Comparison of ENCODE assay signal across 8 mouse cellular contexts in the genomic region with DNA sequence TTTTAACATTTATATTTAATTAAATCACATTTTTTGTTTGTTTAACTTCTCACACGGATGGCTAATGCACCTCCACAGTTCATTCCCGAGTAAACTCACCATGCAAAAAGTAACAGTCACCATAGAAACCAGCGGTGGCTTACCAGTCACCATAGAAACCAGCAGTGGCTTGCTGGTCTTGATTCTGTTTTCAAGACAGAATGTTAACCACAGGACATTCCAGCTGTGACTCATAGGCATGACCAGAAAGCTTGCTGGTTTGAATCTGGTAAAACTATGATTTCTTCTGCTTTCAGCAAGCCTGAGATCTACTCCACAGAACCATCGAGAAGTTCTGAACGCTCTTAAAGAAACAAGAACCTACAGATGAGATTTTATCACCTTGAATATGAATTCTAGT.
DNase-seq lines count a peak whose midpoint lies in the region; ATAC-seq lines count a peak whose summit lies in the region.

No protein-coding gene starts in this region.

- ATAC-seq in hindbrain, embryonic 13.5 days (ENCODE audit: low FRiP score), result peak; percentile 64; the same call in 1 of the 2 replicates

- no peaks in the 10 kb centered on the region for H3K27me3 ChIP-seq in hindbrain, embryonic 13.5 days

- H3K9ac ChIP-seq in hindbrain, embryonic 13.5 days, result no peak overlapping the region

- no peak overlapping the region for H3K4me3 ChIP-seq in hindbrain, embryonic 13.5 days

- no peaks in the 10 kb centered on the region for H3K9me3 ChIP-seq in hindbrain, embryonic 13.5 days

- H3K36me3 ChIP-seq in hindbrain, embryonic 13.5 days, result no peaks in the 10 kb centered on the region

- no peak overlapping the region for H3K4me2 ChIP-seq in hindbrain, embryonic 13.5 days

- WGBS in hindbrain, embryonic 13.5 days, result 27% methylated on average over 5 of the region's 5 CpGs

- H3K27ac ChIP-seq in hindbrain, embryonic 13.5 days, result no peak overlapping the region

- peaks cover 4% of the 10 kb centered on the region for H3K4me1 ChIP-seq in hindbrain, embryonic 13.5 days (replicated peaks)

- peak; percentile 14 for DNase-seq in right cerebral cortex, adult 18-20 months
- DNase-seq in right cerebral cortex, adult 2 months (ENCODE audit: low spot score in 2 of 2), result no peak
- DNase-seq in embryo, embryonic 11 days, result peak; percentile 73
- peak; percentile 74 to 86 for DNase-seq in natural killer cell, adult 2 months (ENCODE audit: low spot score in 2 of 2)
- DNase-seq in cerebellum, adult 8-10 months, result no peak
- no peak for DNase-seq in testis, postnatal 14 days (ENCODE audit: low spot score)
- no peak for DNase-seq in cerebellum, postnatal 4 days (ENCODE audit: low spot score in 2 of 2)

Comparison
In these comparisons a context has a peak if more than half of its experiments do, and no peak if none do; other contexts are left out.
1. DNase-seq: peak in right cerebral cortex, adult 18-20 months (single experiment), embryo, embryonic 11 days (single experiment) and natural killer cell, adult 2 months (2 of 2); none in right cerebral cortex, adult 2 months (0 of 2), cerebellum, adult 8-10 months (single experiment), testis, postnatal 14 days (single experiment) and cerebellum, postnatal 4 days (0 of 2).